Mouse (Mus musculus): ENCODE measurements at regions not wholly inside any gene's neighbourhood (a gene's known extent, or its start where the extent isn't known, plus 50 kb on each side); places are given as distances from the start of the nearest gene placed in this dataset.

GRCm38 (mm10) chr6:148719062-148719461 is 112.2 kb downstream of the Ipo8 start:
- TF ChIP-seq CTCF (IDR thresholded peaks at IDR 0.05; ENCODE audit: insufficient read depth, low read depth, low read length) (no peak), POLR2A (IDR thresholded peaks at IDR 0.05; ENCODE audit: insufficient read depth, low read depth, low read length) (no peak)
- no peak overlapping the region for H3K4me3 ChIP-seq (ENCODE audit: insufficient read depth, low read depth, low read length)
- no peak overlapping the region for H3K27ac ChIP-seq (ENCODE audit: insufficient read depth, low read depth, low read length)
- no peaks in the 10 kb centered on the region for H3K4me1 ChIP-seq (ENCODE audit: control insufficient read depth, insufficient read depth, low read length)

GRCm38 (mm10) chr6:148710406-148710805 is 120.9 kb downstream of the Ipo8 start:
- WGBS: 89% methylated on average over 3 of the region's 3 CpGs
- TF ChIP-seq POLR2A (IDR thresholded peaks at IDR 0.05; ENCODE audit: insufficient read depth, low read depth, low read length) (no peak), CTCF (IDR thresholded peaks at IDR 0.05; ENCODE audit: insufficient read depth, low read depth, low read length) (no peak)

DNA sequence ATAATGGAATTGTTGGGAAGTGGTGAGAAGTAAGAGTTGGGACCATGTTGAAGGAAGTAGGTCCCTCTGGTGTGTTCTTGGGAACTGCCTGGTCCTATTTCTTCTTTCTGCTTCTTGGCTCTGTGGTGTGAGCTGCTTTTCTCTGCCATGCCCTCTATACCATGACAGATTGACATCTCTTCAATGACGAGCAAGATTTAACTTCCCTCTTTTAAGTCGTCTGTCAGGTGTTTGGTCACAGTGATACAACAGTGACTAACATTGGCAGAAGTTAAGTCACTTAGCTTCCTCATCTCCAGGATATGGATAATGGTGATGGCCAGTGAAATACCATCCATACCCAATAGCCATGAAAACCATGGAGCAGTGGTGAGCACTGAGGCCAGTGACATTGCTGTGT is 122.9 kb downstream of the Ipo8 start:
- TF ChIP-seq POLR2A (IDR thresholded peaks at IDR 0.05; ENCODE audit: insufficient read depth, low read depth, low read length) (no peak), CTCF (IDR thresholded peaks at IDR 0.05; ENCODE audit: insufficient read depth, low read depth, low read length) (no peak)
- 89% methylated on average over 2 of the region's 2 CpGs for WGBS
- H3K27ac ChIP-seq (ENCODE audit: insufficient read depth, low read depth, low read length): no peak overlapping the region
- no peak overlapping the region for H3K4me3 ChIP-seq (ENCODE audit: insufficient read depth, low read depth, low read length)
- H3K4me1 ChIP-seq (ENCODE audit: control insufficient read depth, insufficient read depth, low read length): no peaks in the 10 kb centered on the region

More at GRCm38 (mm10) chr6:148710406-148710805, 120.9 kb downstream of the Ipo8 start:
- Histone ChIP-seq H3K4me1 (ENCODE audit: control insufficient read depth, insufficient read depth, low read length) (no peaks in the 10 kb centered on the region), H3K4me3 (ENCODE audit: insufficient read depth, low read depth, low read length) (no peak overlapping the region), H3K27ac (ENCODE audit: insufficient read depth, low read depth, low read length) (no peak overlapping the region)

- TF ChIP-seq POLR2A (IDR thresholded peaks at IDR 0.05; ENCODE audit: insufficient read depth, low read depth, low read length): no peak
- no peak for TF ChIP-seq CTCF (IDR thresholded peaks at IDR 0.05; ENCODE audit: insufficient read depth, low read depth, low read length)
- 32% methylated on average over 2 of the region's 2 CpGs for WGBS
- no peak overlapping the region for H3K4me3 ChIP-seq (ENCODE audit: insufficient read depth, low read depth, low read length)
- no peak overlapping the region for H3K27ac ChIP-seq (ENCODE audit: insufficient read depth, low read depth, low read length)
- H3K4me1 ChIP-seq (ENCODE audit: control insufficient read depth, insufficient read depth, low read length): no peaks in the 10 kb centered on the region
These were observed 125.6 kb downstream of the Ipo8 start for GRCm38 (mm10) chr6:148705711-148706110.

DNA sequence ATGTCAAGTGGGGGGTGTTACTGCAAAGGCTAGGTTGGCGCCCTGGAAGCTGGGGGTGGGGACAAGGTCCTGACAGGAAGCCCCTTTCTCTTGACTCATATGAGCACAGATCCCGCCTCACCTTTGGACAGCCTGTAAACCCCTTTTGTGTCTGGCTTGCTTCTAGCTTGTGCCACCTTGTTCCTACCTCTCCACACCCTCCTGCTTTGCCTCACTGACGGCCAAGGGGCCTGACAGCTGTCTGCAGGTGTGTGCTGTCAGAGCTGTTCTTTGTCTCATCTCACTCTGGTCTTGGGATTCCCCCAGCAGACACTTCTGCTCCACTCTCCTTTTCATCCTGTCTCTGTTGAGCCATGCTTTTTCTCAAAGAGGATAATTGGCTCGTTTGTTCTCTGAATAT is 137.9 kb downstream of the Ipo8 start:
- WGBS: 52% methylated on average over 4 of the region's 4 CpGs

DNA sequence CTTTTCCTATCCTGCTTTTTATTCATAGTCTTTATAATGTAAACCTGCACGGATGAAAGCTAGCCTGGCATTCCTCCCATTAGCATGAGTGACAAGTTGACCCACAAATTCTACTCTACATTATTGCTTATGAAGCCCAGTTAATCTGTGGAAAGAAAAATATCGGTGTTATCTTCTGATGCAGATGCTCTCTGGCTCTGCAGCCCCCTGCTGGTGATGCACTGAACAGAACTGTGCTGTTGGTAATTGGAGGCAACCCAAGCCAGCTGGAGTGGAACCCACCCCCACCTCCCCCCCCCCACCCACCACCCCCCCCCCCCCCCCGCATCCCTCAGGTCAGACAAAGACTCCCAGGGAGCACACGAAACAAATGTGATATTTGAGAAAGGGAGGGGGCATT is 143.5 kb downstream of the Ipo8 start:
- H3K4me3 ChIP-seq (ENCODE audit: insufficient read depth, low read depth, low read length): no peak overlapping the region
- H3K27ac ChIP-seq (ENCODE audit: insufficient read depth, low read depth, low read length): no peak overlapping the region
- H3K4me1 ChIP-seq (ENCODE audit: control insufficient read depth, insufficient read depth, low read length): no peaks in the 10 kb centered on the region
- 13% methylated on average over 4 of the region's 4 CpGs for WGBS
- TF ChIP-seq POLR2A (IDR thresholded peaks at IDR 0.05; ENCODE audit: insufficient read depth, low read depth, low read length) (no peak), CTCF (IDR thresholded peaks at IDR 0.05; ENCODE audit: insufficient read depth, low read depth, low read length) (no peak)

More for the DNA sequence above, 137.9 kb downstream of the Ipo8 start:
- no peaks in the 10 kb centered on the region for H3K4me1 ChIP-seq (ENCODE audit: control insufficient read depth, insufficient read depth, low read length)
- TF ChIP-seq POLR2A (IDR thresholded peaks at IDR 0.05; ENCODE audit: insufficient read depth, low read depth, low read length): no peak
- no peak for TF ChIP-seq CTCF (IDR thresholded peaks at IDR 0.05; ENCODE audit: insufficient read depth, low read depth, low read length)
- H3K27ac ChIP-seq (ENCODE audit: insufficient read depth, low read depth, low read length): no peak overlapping the region
- H3K4me3 ChIP-seq (ENCODE audit: insufficient read depth, low read depth, low read length): no peak overlapping the region

DNA sequence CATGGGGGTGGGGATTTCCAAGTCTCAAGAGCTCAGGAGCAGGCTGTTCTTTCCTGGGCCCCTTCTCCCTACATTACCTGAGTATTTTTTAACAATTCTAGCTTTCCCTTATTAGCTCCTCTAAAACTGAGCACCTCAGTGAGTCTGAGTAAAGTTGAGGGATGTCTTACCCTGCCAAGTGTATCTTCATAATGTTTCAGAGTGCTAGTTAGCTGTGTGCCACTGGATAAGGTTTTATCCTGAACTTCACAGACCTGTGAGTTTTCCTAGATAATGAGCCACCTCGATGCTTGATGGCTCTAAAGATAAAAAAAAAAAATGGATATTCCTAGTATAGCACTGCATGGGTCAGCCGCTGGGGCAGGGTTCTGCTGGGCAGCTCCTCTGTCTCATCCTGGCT is 171.1 kb downstream of the Ipo8 start:
- TF ChIP-seq POLR2A (IDR thresholded peaks at IDR 0.05; ENCODE audit: insufficient read depth, low read depth, low read length): no peak
- TF ChIP-seq CTCF (IDR thresholded peaks at IDR 0.05; ENCODE audit: insufficient read depth, low read depth, low read length): no peak
- no peak overlapping the region for H3K4me3 ChIP-seq (ENCODE audit: insufficient read depth, low read depth, low read length)

DNA sequence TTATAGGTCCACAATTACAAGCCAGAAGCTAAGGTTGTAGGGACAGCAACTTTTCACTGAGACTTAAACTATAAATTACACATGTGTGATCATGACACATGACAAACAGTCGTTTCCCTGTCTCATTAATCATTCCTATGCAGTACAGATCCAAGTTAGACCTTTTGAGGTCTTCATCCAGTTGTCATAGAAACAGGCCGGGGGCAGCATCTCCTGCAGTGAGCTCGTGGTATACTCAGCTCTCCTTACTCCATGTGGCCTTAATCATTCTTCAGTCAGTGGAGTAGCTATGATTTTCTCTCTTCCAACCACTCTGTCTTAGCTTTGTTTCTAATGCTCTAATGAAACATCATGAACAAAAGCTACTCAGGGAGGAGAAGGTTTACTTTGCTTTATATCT is 178.1 kb downstream of the Ipo8 start:
- Histone ChIP-seq H3K4me1 (ENCODE audit: control insufficient read depth, insufficient read depth, low read length) (no peaks in the 10 kb centered on the region), H3K27ac (ENCODE audit: insufficient read depth, low read depth, low read length) (no peak overlapping the region), H3K4me3 (ENCODE audit: insufficient read depth, low read depth, low read length) (no peak overlapping the region)
- WGBS: 57% methylated on average over 3 of the region's 3 CpGs
- TF ChIP-seq CTCF (IDR thresholded peaks at IDR 0.05; ENCODE audit: insufficient read depth, low read depth, low read length): no peak
- TF ChIP-seq POLR2A (IDR thresholded peaks at IDR 0.05; ENCODE audit: insufficient read depth, low read depth, low read length): no peak

More for the DNA sequence above, 171.1 kb downstream of the Ipo8 start:
- WGBS: 89% methylated on average over 2 of the region's 2 CpGs
- Histone ChIP-seq H3K4me1 (ENCODE audit: control insufficient read depth, insufficient read depth, low read length) (no peaks in the 10 kb centered on the region), H3K27ac (ENCODE audit: insufficient read depth, low read depth, low read length) (no peak overlapping the region)

DNA sequence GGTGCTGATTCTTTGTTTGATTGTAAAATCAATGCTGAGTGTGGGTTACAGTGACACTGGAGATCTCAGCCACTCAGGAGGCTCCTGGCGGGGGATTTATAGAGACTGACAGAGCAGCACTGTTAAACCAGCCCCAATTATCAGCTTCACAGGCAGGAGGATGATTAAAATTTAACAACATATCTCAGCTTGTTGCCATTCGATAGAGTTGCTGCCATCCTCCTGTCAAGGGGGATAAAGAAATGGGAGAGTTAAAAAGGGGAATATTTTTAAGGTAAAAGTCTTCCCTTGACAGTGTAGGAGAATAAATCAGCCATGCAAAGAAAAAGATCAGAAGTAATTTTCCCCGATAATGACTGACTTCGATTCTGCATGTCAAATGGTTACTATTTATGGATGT is 178.8 kb downstream of the Ipo8 start:
- Histone ChIP-seq H3K4me3 (ENCODE audit: insufficient read depth, low read depth, low read length) (no peak overlapping the region), H3K27ac (ENCODE audit: insufficient read depth, low read depth, low read length) (no peak overlapping the region), H3K4me1 (ENCODE audit: control insufficient read depth, insufficient read depth, low read length) (no peaks in the 10 kb centered on the region)
- TF ChIP-seq POLR2A (IDR thresholded peaks at IDR 0.05; ENCODE audit: insufficient read depth, low read depth, low read length) (no peak), CTCF (IDR thresholded peaks at IDR 0.05; ENCODE audit: insufficient read depth, low read depth, low read length) (no peak)
- WGBS: 67% methylated on average over 4 of the region's 4 CpGs

All from olfactory bulb, adult 2 months (tissue).